Mouse (Mus musculus) midbrain, embryonic 13.5 days (tissue): ENCODE results near the gene Krtap4-9. TPM values are rescaled to one million over a fixed set of nuclear protein-coding genes. Genes with fewer than 3 reads are reported as not detected.
"Not testable (repeated sequence)": the region's sequence is repeated elsewhere in the genome, so short reads cannot be mapped to it uniquely, and the experiment has no call there.

Experiments used
- ATAC-seq: fragments of 200-750 bp; cut with Nextera tagmentation; 2 replicates; pipeline ENCODE4 v1.8.0; 2017; ENCODE audit warnings: mild to moderate bottlenecking, moderate TSS enrichment, moderate library complexity
- H3K27ac ChIP-seq: fragments of 300-500 bp; sonication (generic); 2 replicates; pipeline ENCODE4 v1.5.1; 2015; ENCODE audit warnings: inconsistent platforms, mild to moderate bottlenecking, moderate library complexity
- H3K27me3 ChIP-seq: fragments of 300-500 bp; sonication (generic); 2 replicates; pipeline ENCODE4 v1.6.1; 2015; ENCODE audit warnings: mild to moderate bottlenecking, inconsistent platforms
- H3K36me3 ChIP-seq: fragments of 300-500 bp; sonication (generic); 2 replicates; pipeline ENCODE4 v1.6.1; 2015; ENCODE audit warnings: mild to moderate bottlenecking, inconsistent platforms
- H3K4me1 ChIP-seq: fragments of 300-500 bp; sonication (generic); replicated peaks from 2 replicates; pipeline ENCODE4 v1.6.1; 2015; ENCODE audit warnings: inconsistent platforms
- H3K4me2 ChIP-seq: fragments of 300-500 bp; sonication (generic); replicated peaks from 2 replicates; pipeline ENCODE4 v1.6.1; 2015; ENCODE audit warnings: moderate library complexity, mild to moderate bottlenecking, inconsistent platforms
- H3K4me3 ChIP-seq: fragments of 300-500 bp; sonication (generic); replicated peaks from 2 replicates; pipeline ENCODE4 v1.5.1; 2015; ENCODE audit warnings: mild to moderate bottlenecking, inconsistent platforms
- H3K9ac ChIP-seq: fragments of 300-500 bp; sonication (generic); replicated peaks from 2 replicates; pipeline ENCODE4 v1.6.1; 2015; ENCODE audit warnings: mild to moderate bottlenecking, inconsistent platforms
- H3K9me3 ChIP-seq: fragments of 300-500 bp; sonication (generic); 2 replicates; pipeline ENCODE4 v1.6.1; 2016; ENCODE audit warnings: mild to moderate bottlenecking, inconsistent platforms
- WGBS: fragments of 180-500 bp; shearing (Covaris S2); methylation state at CpG from one replicate; pipeline ENCODE4 v1.1.7; 2015; 5-methylcytosine and 5-hydroxymethylcytosine counted together
- polyA plus RNA-seq: library from polyadenylated mRNA; unstranded; fragments of >200 nt; fragmentation: Nextera tagmentation; extraction: Ambion mirVana; gene quantifications from 2 replicates; pipeline ENCODE4 v1.2.1, GENCODE M21; 2015

The Krtap4-9 gene
- polyA plus RNA-seq: not detected in 2 replicates

GRCm38 (mm10) chr11:99784900-99785299, at the start of gene Krtap4-9:
TSS of gene Krtap4-9 (plus strand) at chr11:99785200.
- H3K9me3 ChIP-seq, H3K4me2 ChIP-seq, H3K36me3 ChIP-seq, H3K4me1 ChIP-seq, H3K9ac ChIP-seq, H3K4me3 ChIP-seq, H3K27me3 ChIP-seq, ATAC-seq, H3K27ac ChIP-seq: not testable (repeated sequence)

GRCm38 (mm10) chr11:99743985-99744384, 41.0 kb upstream of the Krtap4-9 start:
- 93% methylated on average over 3 of the region's 3 CpGs for WGBS
- Histone ChIP-seq H3K36me3 (no peaks in the 10 kb centered on the region), H3K27ac (no peak overlapping the region), H3K4me1 (no peaks in the 10 kb centered on the region), H3K4me2 (no peak overlapping the region), H3K27me3 (no peaks in the 10 kb centered on the region), H3K9me3 (no peaks in the 10 kb centered on the region), H3K4me3 (no peak overlapping the region), H3K9ac (no peak overlapping the region)
- ATAC-seq: no peak

GRCm38 (mm10) chr11:99758877-99759276, 26.1 kb upstream of the Krtap4-9 start:
- no peak for ATAC-seq
- H3K36me3 ChIP-seq: no peaks in the 10 kb centered on the region
- H3K4me3 ChIP-seq: no peak overlapping the region
- no peak overlapping the region for H3K4me2 ChIP-seq
- 97% methylated on average over 1 of the region's 1 CpGs for WGBS
- H3K9me3 ChIP-seq: no peaks in the 10 kb centered on the region
- H3K4me1 ChIP-seq: no peaks in the 10 kb centered on the region
- H3K27me3 ChIP-seq: no peaks in the 10 kb centered on the region
- no peak overlapping the region for H3K27ac ChIP-seq
- H3K9ac ChIP-seq: no peak overlapping the region

- H3K4me3 ChIP-seq: no peak overlapping the region
- H3K9ac ChIP-seq: no peak overlapping the region
- 95% methylated on average over 2 of the region's 2 CpGs for WGBS
- no peaks in the 10 kb centered on the region for H3K27me3 ChIP-seq
- H3K36me3 ChIP-seq: no peaks in the 10 kb centered on the region
- no peak overlapping the region for H3K4me2 ChIP-seq
- no peaks in the 10 kb centered on the region for H3K9me3 ChIP-seq
- H3K4me1 ChIP-seq: no peaks in the 10 kb centered on the region
- ATAC-seq: no peak
- H3K27ac ChIP-seq: no peak overlapping the region
Measured at GRCm38 (mm10) chr11:99768410-99768809, 16.6 kb upstream of the Krtap4-9 start.

GRCm38 (mm10) chr11:99772813-99773212, 12.2 kb upstream of the Krtap4-9 start, which contains the start of gene Gm11595:
TSS of gene Gm11595 (minus strand) at chr11:99772913.
- H3K4me3 ChIP-seq, H3K27ac ChIP-seq, H3K27me3 ChIP-seq, H3K36me3 ChIP-seq, H3K9ac ChIP-seq, ATAC-seq, H3K9me3 ChIP-seq, H3K4me1 ChIP-seq, H3K4me2 ChIP-seq: not testable (repeated sequence)

GRCm38 (mm10) chr11:99778401-99778800, 6.6 kb upstream of the Krtap4-9 start:
- H3K36me3 ChIP-seq: no peaks in the 10 kb centered on the region
- H3K9ac ChIP-seq: no peak overlapping the region
- no peak overlapping the region for H3K4me2 ChIP-seq
- no peaks in the 10 kb centered on the region for H3K27me3 ChIP-seq
- no peaks in the 10 kb centered on the region for H3K9me3 ChIP-seq
- H3K4me1 ChIP-seq: no peaks in the 10 kb centered on the region
- ATAC-seq: no peak
- H3K27ac ChIP-seq: no peak overlapping the region
- no peak overlapping the region for H3K4me3 ChIP-seq
- WGBS: 53% methylated on average over 7 of the region's 7 CpGs

GRCm38 (mm10) chr11:99780604-99781003, 4.4 kb upstream of the Krtap4-9 start, which contains the start of gene Krtap4-8:
TSS of gene Krtap4-8 (minus strand) at chr11:99780704.
- H3K9me3 ChIP-seq: no peaks in the 10 kb centered on the region
- no peaks in the 10 kb centered on the region for H3K27me3 ChIP-seq
- no peak within 1 kb of the TSS for H3K4me2 ChIP-seq
- H3K27ac ChIP-seq: no peak within 1 kb of the TSS
- ATAC-seq: no peak
- 96% methylated on average over 2 of the region's 2 CpGs for WGBS
- H3K9ac ChIP-seq: no peak within 1 kb of the TSS
- H3K4me1 ChIP-seq: no peaks in the 10 kb centered on the region
- H3K36me3 ChIP-seq: no peaks in the 10 kb centered on the region
- no peak within 1 kb of the TSS for H3K4me3 ChIP-seq

- H3K4me3 ChIP-seq: no peak within 1 kb of the TSS
- no peak within 1 kb of the TSS for H3K4me2 ChIP-seq
- H3K9me3 ChIP-seq: no peaks in the 10 kb centered on the region
- H3K27ac ChIP-seq: no peak within 1 kb of the TSS
- H3K27me3 ChIP-seq: no peaks in the 10 kb centered on the region
- H3K36me3 ChIP-seq: no peaks in the 10 kb centered on the region
- no peak for ATAC-seq
- no peaks in the 10 kb centered on the region for H3K4me1 ChIP-seq
- WGBS: 83% methylated on average over 2 of the region's 2 CpGs
- no peak within 1 kb of the TSS for H3K9ac ChIP-seq
Measured at GRCm38 (mm10) chr11:99793367-99793766, 8.4 kb downstream of the Krtap4-9 start, which contains the start of gene Gm11596. TSS of gene Gm11596 (minus strand) at chr11:99793467.

- H3K27me3 ChIP-seq, H3K27ac ChIP-seq, H3K4me1 ChIP-seq, H3K4me3 ChIP-seq, H3K9ac ChIP-seq, ATAC-seq, H3K4me2 ChIP-seq, H3K36me3 ChIP-seq, H3K9me3 ChIP-seq: not testable (repeated sequence)
- no CpG with 5 or more reads among the region's 1 CpGs for WGBS
Measured at GRCm38 (mm10) chr11:99798832-99799231, 13.8 kb downstream of the Krtap4-9 start, which contains the start of gene Gm11569. TSS of gene Gm11569 (minus strand) at chr11:99798932.

GRCm38 (mm10) chr11:99804346-99804745, 19.3 kb downstream of the Krtap4-9 start, which contains the start of gene Gm11554:
TSS of gene Gm11554 (minus strand) at chr11:99804446.
- H3K9me3 ChIP-seq, H3K4me3 ChIP-seq, H3K27me3 ChIP-seq, H3K36me3 ChIP-seq, H3K4me1 ChIP-seq, ATAC-seq, H3K4me2 ChIP-seq, H3K9ac ChIP-seq, H3K27ac ChIP-seq: not testable (repeated sequence)
- WGBS: no CpG with 5 or more reads among the region's 1 CpGs

GRCm38 (mm10) chr11:99809792-99810191, 24.8 kb downstream of the Krtap4-9 start, which contains the start of gene Krtap4-13:
TSS of gene Krtap4-13 (minus strand) at chr11:99809892.
- not testable (repeated sequence) for H3K27me3 ChIP-seq, H3K36me3 ChIP-seq, H3K9ac ChIP-seq, H3K27ac ChIP-seq, H3K9me3 ChIP-seq, H3K4me2 ChIP-seq, ATAC-seq, H3K4me1 ChIP-seq, H3K4me3 ChIP-seq

- not testable (repeated sequence) for H3K36me3 ChIP-seq, ATAC-seq, H3K27ac ChIP-seq, H3K9ac ChIP-seq, H3K4me2 ChIP-seq, H3K4me1 ChIP-seq, H3K9me3 ChIP-seq, H3K4me3 ChIP-seq, H3K27me3 ChIP-seq
- 89% methylated on average over 2 of the region's 2 CpGs for WGBS
Measured at GRCm38 (mm10) chr11:99815566-99815965, 30.6 kb downstream of the Krtap4-9 start, which contains the start of gene Gm11564. TSS of gene Gm11564 (minus strand) at chr11:99815666.
